Mouse (Mus musculus) liver, embryonic 12.5 days (tissue): ENCODE measurements at regions not wholly inside any gene's neighbourhood (a gene's known extent, or its start where the extent isn't known, plus 50 kb on each side); places are given as distances from the start of the nearest gene placed in this dataset.
"Not testable (repeated sequence)": the region's sequence is repeated elsewhere in the genome, so short reads cannot be mapped to it uniquely, and the experiment has no call there.

ENCODE experiments used
- ATAC-seq: fragments of 200-750 bp; cut with Nextera tagmentation; 2 replicates; pipeline ENCODE4 v1.8.0; 2017; ENCODE audit warnings: moderate number of reproducible peaks, mild to moderate bottlenecking, moderate library complexity
- H3K27ac ChIP-seq: fragments of 300-500 bp; sonication (generic); 2 replicates; pipeline ENCODE4 v1.5.1; 2016; ENCODE audit warnings: mild to moderate bottlenecking
- H3K27me3 ChIP-seq: fragments of 300-500 bp; sonication (generic); replicated peaks from 2 replicates; pipeline ENCODE4 v1.6.1; 2016; ENCODE audit warnings: mild to moderate bottlenecking, moderate library complexity
- H3K36me3 ChIP-seq: fragments of 300-500 bp; sonication (generic); 2 replicates; pipeline ENCODE4 v1.6.1; 2016; ENCODE audit warnings: mild to moderate bottlenecking, moderate library complexity
- H3K4me1 ChIP-seq: fragments of 300-500 bp; sonication (generic); 2 replicates; pipeline ENCODE4 v1.6.1; 2016
- H3K4me2 ChIP-seq: fragments of 300-500 bp; sonication (generic); 2 replicates; pipeline ENCODE4 v1.6.1; 2016; ENCODE audit warnings: mild to moderate bottlenecking, moderate library complexity
- H3K4me3 ChIP-seq: fragments of 300-500 bp; sonication (generic); 2 replicates; pipeline ENCODE4 v1.5.1; 2016; ENCODE audit warnings: mild to moderate bottlenecking, moderate library complexity
- H3K9ac ChIP-seq: fragments of 300-500 bp; sonication (generic); 2 replicates; pipeline ENCODE4 v1.6.1; 2016; ENCODE audit warnings: mild to moderate bottlenecking, moderate library complexity
- H3K9me3 ChIP-seq: fragments of 300-500 bp; sonication (generic); replicated peaks from 2 replicates; pipeline ENCODE4 v1.6.1; 2016; ENCODE audit warnings: mild to moderate bottlenecking, moderate library complexity
- WGBS: fragments of 180-500 bp; shearing (Covaris S2); methylation state at CpG from one replicate; pipeline ENCODE4 v1.1.7; 2016; ENCODE audit not compliant: insufficient replicate concordance; 5-methylcytosine and 5-hydroxymethylcytosine counted together

GRCm38 (mm10) chr4:145774241-145774761 lies 94.3 kb upstream of the Zfp986 start:
- H3K9ac ChIP-seq, H3K27me3 ChIP-seq, H3K4me1 ChIP-seq, H3K36me3 ChIP-seq, H3K9me3 ChIP-seq, H3K27ac ChIP-seq: not testable (repeated sequence)
- ATAC-seq: peak; percentile 97
- peak overlapping the region; percentile 39 for H3K4me3 ChIP-seq
- H3K4me2 ChIP-seq: peak overlapping the region; percentile 63
- WGBS: 5% methylated on average over 40 of the region's 49 CpGs

DNA sequence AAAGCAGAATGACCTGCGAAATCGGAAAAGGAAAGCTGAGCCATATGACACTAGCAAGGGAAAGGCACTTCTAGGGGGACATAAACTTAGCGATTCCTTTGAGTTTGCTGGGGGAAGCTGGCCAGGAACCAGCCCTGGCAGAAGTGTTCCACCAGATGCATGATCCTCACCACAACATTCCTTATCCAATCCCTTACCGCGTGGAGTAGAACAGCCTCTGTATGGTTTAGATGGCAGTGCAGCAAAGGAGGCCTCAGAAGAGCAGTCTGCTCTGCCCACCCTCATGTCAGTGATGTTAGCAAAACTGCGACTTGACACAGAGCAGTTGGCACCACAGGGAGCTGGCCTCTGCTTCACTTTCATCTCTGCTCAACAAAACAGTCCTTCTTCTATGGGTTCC lies 93.7 kb upstream of the Zfp986 start:
- H3K36me3 ChIP-seq, H3K9me3 ChIP-seq, ATAC-seq, H3K9ac ChIP-seq, H3K27ac ChIP-seq, H3K27me3 ChIP-seq, H3K4me3 ChIP-seq, H3K4me2 ChIP-seq, H3K4me1 ChIP-seq: not testable (repeated sequence)
- 5% methylated on average over 2 of the region's 6 CpGs for WGBS

GRCm38 (mm10) chr4:145776531-145776930 lies 92.1 kb upstream of the Zfp986 start:
- ATAC-seq, H3K27me3 ChIP-seq, H3K27ac ChIP-seq, H3K4me2 ChIP-seq, H3K4me3 ChIP-seq, H3K36me3 ChIP-seq, H3K4me1 ChIP-seq, H3K9ac ChIP-seq, H3K9me3 ChIP-seq: not testable (repeated sequence)

DNA sequence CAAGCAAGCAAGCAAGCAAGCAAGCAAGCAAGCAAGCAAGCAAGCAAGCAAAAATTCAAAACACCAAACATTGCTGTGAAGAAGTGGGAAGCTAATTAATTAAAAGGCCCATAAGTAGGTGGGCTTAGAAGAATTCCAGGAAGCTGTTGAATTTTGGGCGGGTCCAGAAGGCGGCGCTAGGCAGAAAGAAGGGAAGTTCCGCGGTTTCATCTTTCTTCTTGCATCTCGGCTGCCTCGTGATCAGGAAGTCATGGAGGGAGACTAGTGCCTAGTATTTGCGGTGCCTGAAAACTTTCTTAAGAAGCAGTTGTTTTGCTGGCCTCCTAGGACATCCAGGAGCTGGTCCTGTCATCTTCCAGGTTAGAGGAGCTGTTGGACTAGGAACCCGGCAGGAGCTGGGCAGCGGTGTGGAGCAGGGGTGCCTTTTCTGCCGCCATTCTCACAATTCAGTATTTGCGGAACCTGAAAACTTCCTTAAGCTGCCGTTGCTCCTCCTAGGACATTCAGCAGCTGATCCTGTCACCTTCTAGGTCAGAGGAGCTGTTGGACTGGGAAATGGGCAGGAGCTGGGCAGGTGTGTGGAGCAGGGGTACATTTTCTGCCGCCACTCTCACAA lies 87.2 kb upstream of the Zfp986 start:
- WGBS: no CpG with 5 or more reads among the region's 14 CpGs
- not testable (repeated sequence) for H3K9ac ChIP-seq, H3K27me3 ChIP-seq, H3K36me3 ChIP-seq, H3K27ac ChIP-seq, H3K4me3 ChIP-seq, H3K4me2 ChIP-seq, H3K9me3 ChIP-seq, H3K4me1 ChIP-seq
- peak; percentile 71 for ATAC-seq

DNA sequence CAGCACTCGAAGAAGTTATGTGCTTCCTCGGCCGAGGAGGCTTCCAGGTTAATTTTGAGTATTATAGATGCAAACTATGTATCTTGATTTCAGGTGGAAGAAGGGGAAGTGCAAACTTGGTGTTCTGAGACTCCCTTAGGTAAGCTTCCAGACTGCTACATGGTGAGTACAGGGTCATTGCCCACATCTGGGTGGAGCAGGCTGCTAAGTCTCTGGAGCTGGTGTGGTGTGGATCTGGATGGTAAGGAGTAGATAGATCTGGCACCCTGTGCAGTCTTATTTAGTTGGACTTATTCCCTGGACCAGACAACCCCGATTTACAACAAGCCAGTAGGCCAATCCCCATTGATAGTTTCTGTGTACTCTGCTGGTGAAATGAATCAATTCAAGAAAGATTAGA lies 53.9 kb upstream of the Zfp986 start:
- not testable (repeated sequence) for H3K9ac ChIP-seq, H3K27me3 ChIP-seq, H3K4me1 ChIP-seq, ATAC-seq, H3K9me3 ChIP-seq, H3K36me3 ChIP-seq, H3K27ac ChIP-seq, H3K4me3 ChIP-seq, H3K4me2 ChIP-seq
- WGBS: no CpG with 5 or more reads among the region's 4 CpGs
